Mouse (Mus musculus) v-Abl transformed pro-B cells (cell line): Measurements from ENCODE around the gene Renbp.

Experiments used
- in situ Hi-C, 2 experiments: fragments of 400-800 bp; cut with MboI; formaldehyde crosslinking; loops; one replicate each; pipeline ENCODE4 v1.15.1; 2025; ENCODE audit not compliant: unreplicated experiment in 2 of 2

Gene Renbp

DNA sequence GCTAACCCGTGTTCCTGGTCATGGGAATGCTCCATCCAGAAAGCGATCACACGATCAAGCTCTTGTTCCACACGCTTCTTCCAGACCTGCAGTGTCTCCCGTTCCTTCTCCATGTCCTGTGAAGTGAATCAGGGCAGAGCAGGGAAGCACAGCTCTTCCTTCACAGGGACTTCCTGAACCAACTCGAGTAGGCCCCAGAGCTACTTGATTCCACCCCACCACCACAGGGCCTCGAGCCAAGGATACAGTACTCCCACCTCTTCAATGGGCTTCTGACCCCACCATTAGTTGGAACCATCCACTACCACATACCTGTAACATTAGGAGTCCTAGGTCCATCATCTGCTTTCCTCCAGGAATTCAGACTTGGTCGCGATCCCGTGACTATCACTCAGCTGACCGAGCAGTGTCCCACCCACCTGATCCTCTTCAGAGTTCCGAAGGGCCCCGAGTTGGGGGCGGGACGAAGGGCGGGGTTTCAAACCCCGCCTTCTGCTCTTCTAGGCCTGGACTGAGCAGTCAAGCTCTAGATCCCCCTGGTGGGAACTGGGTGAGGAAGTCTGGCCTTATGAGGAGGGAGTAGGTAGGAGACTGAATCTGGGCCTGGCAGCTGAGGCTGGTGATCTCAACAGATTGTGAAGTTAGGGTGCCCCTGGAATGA lies at the start of gene Renbp:
Gene Renbp (minus strand): TSS at position 449 of the 661 bp plus-strand sequence.
- in situ Hi-C loops = loop anchor here in 1 of 2 experiments (10.0 kb wide), 1 partner anchor 126 kb away; no protein-coding TSS in a partner anchor

DNA sequence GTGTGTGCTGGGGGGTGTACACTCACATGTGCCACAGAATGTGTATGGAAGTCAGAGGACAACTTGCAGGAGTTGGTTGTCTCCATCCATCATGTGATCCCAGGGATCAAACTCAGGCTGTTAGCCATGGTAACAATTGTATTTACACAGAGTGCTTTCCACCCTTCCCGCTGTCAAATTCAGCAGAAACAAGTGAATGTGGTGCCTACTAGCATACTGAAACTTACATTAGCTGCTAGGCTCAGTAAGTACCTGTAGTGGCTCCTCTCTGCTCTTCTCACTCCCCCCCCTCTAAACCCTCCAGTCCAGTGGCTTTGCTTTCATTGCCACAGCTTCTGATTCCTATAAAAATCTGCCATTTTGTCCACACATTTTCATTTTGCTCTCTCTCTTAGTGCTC lies 47.1 kb upstream of the Renbp start:
- in situ Hi-C loops = no loop called here

DNA sequence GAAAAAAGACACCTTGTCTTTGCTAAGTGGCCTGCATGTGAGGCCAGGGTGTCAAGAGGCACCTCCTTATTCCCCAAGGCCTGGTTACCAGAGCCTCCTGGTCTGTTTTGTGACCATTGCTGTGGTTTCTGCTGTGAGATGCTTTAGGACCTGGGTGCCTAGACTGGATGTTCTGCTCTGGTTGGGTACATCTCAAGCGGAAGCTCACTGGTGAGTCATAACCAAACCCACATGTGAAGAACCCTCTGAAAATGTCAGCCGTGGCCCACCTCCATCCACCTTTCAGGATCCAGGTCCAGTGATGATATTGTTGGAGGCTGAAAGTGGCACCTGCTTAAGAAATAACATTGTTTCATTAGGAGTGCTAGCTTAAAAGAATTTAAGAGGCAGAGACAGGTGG lies 45.6 kb upstream of the Renbp start:
- in situ Hi-C loops = no loop called here

DNA sequence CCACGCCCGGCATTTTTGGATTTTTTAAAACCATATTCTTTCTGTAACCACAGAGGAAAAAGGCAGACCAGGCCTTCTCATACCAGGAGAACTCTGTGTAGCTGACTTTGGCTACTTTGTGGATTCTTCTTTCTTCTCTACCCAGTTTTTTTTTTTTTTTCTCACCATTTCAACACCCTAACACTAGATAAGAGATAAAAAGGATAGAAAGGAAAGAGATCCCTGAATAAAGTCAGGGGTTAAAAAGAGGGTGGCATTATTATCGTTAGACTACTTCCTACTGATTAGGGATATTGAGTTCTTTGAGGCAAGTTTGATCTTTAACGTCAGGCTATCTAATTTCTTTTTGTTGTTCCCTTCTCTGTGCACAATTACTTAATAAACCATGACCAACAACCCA lies 42.1 kb upstream of the Renbp start:
- in situ Hi-C loops = loop anchor here in 1 of 2 experiments (25.0 kb wide), 1 partner anchor 290 kb away; the partner anchor contains the start of genes Emd and Rpl10

DNA sequence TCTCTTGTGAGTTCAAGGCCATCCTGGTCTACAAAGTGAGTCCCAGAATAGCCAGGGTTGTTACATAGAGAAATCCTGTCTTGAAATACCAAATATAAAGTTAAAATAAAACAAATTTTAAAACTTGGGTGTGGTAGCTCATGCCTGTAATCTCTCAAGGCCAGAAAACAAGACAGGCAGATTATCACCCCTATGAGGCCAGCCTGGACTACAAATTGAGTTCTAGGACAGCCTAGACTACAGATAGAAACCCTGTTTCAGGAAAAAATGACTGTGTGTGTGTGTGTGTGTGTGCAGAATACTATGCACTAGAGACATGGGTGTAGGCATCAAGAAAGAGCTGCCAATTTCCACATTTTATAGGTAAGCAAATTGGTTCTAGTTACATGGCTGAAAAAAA lies 40.1 kb upstream of the Renbp start:
- in situ Hi-C loops = loop anchor here in 1 of 2 experiments (25.0 kb wide), 1 partner anchor 292 kb away; the partner anchor contains the start of genes Emd and Rpl10

DNA sequence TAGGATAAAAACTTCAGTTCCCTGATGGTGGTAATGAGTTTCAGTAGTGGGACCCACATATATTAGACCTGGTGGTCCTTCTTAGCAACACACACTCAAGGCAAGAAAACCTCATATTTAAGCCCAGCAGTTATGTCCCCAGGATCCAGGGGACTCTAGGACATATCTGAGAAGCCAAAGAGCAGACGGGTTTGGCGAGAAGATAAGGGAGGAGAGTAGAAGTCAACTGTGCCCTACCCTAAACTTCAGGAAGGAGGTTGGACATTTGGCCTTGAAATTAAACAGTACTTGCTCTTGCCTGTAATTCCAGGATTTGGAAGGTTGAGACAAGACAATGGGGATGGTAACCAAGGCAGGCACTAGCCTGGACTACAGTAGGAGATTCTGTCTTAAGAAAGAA lies 39.1 kb upstream of the Renbp start:
- in situ Hi-C loops = loop anchor here (10.0 to 25.0 kb wide), 5 partner anchors 55 to 425 kb away; partner anchors contain the start of genes Emd (in 1 of the 2), Fam3a (in 1 of the 2), Flna (in 1 of the 2) and Ikbkg (in 1 of the 2)

DNA sequence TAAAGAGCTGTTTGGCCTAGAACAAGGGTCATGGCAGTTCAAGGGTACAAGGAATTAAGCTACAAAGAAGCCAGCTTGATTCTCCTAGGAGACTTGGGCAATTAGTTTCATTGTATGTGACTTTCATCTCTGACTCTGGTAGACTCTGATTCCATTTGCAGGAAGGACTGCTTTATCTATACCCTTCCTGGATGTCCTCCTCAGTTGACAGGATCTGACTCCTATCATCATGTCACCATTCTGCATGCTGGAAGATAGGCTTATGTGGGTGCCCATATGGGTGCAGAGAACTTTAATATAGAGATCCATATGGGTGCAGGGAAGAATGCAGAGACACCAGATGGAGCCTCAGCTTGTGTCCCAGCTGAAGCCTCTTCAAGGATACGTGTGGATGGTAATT lies 38.5 kb upstream of the Renbp start:
- in situ Hi-C loops = loop anchor here (10.0 to 25.0 kb wide), 5 partner anchors 56 to 426 kb away; partner anchors contain the start of genes Emd (in 1 of the 2), Fam3a (in 1 of the 2), Flna (in 1 of the 2) and Ikbkg (in 1 of the 2)

DNA sequence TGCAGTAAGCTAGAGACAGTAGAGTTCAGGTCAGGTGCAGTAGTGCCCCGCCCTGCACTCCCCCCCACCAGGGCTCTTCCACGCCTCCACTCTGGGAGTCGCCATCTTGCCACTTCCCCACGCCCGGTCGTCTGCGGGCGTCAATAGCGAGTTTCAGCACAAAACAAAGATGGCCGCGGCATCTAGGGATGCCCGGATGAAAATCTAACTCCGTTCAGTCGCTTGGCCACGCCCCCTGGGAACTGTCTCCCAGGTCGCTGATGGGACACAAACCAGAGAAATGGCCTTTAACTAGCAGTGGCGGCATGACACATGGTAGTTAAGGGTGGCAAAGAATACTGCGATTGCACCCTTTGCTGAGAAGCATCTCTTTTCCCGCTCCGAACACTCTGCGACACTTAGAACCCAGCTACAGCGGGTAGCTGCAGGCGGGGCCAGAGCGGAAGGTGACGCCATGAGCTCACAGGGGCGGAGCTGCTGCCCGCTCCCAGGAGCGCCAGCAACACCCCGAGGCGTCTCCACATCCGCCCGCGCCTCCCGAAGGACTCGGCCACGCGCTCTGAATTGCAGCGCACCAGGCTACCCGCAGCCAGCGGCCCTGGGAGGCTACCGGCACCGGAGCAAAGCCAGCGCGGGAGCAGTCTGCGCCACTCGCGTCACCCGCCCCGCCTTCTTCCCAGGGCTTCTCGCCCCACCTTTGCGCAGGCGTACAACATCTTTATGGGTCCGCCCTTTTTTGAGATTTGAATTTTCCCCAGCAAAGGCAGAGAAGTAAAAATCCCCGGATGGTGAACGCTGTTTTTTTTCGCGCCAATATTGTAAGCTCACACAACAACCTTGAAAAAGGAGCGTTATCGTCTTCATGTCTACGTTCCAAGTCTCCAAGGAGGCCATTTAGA lies 36.8 kb upstream of the Renbp start:
- in situ Hi-C loops = loop anchor here (10.0 to 25.0 kb wide), 5 partner anchors 57 to 427 kb away; partner anchors contain the start of genes Emd (in 1 of the 2), Fam3a (in 1 of the 2), Flna (in 1 of the 2) and Ikbkg (in 1 of the 2)

DNA sequence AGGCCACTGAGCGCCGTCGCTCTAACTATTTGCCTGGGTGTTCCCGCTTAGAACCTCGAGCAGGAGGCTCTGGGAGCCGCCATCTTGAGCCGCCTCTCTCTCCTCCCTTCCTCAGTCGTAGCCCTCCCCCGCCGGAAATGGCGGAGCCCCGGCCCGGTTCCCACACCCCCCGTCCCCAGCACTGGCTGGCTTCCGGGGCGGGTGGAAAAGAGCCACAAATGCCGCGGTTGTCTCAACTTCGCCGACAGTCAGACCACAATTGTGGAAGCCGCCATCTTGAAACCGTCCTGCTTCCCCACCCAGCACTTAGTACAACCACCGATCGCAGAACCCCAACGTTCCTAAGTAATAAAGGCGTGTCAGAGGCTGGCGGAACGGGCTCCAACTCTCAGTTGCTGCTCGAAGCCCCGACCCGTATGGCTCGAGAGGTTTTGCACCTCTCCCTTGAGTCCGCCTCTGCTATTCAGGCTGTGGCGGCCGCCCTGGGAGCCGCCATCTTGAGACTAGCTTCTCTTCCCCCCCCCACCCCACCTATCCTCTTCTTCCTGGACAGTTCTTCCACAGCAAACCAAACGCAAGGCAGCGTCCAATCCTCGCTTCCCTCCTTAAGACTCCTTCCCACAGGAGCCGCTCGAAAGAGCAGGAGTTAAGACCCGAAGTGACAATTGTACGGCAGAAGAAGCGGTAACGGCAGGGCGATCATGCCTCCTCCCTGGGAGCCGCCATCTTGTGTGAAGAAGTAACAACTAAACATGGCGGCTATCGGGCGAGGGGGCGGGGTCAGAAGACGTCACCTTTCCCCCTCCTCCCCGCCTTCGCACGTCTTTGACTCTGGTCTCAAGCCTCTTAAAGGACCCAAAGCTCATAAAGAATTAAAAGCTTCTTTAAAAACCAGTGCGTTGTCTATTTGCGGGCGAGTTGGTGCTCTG lies 35.9 kb upstream of the Renbp start, which contains the start of gene Hcfc1:
Gene Hcfc1 (minus strand): TSS at position 110 of the 929 bp plus-strand sequence.
- in situ Hi-C loops = loop anchor here (10.0 to 25.0 kb wide), 5 partner anchors 58 to 428 kb away; partner anchors contain the start of genes Emd (in 1 of the 2), Fam3a (in 1 of the 2), Flna (in 1 of the 2) and Ikbkg (in 1 of the 2)

DNA sequence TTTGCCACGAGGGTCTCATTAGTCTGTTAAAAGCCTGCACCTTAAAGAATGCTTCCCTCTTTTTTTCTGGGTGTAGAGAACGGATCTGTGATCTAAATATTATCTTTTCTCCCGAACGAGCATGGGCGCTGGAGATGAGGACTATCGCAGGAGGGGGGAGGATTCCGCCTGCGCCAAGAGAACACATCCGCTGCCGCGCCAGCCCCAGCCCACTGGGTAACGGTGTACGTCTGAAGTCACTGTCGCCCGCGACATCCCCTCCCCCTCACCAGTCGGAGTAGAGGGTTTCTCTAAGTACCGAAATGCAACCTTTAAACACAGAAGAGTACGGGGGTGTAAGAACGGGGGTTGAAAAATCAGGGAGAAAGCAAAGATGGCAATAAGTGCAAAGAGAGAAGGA lies 34.7 kb upstream of the Renbp start:
- in situ Hi-C loops = loop anchor here (10.0 to 25.0 kb wide), 5 partner anchors 59 to 429 kb away; partner anchors contain the start of genes Emd (in 1 of the 2), Fam3a (in 1 of the 2), Flna (in 1 of the 2) and Ikbkg (in 1 of the 2)

DNA sequence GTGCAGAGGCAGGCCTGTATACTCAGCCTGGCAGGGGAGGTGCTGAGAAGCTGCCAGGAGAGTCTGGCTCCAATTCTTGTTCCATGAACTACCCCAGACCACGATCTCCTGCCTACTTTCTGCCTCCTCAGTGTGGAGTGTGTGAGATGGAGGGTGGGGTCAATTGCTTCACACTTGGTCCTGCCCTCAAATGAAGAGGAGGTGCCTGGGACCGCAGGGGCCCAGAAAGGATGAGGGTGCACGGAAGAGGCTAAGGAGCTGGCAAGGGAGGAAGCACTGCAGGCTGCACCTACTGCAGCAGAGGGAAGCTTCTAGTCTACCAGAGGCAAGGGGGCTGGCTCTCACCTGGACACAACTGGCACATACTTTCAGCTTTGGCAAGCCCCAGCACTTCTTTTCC lies 33.7 kb upstream of the Renbp start:
- in situ Hi-C loops = loop anchor here (10.0 to 25.0 kb wide), 5 partner anchors 60 to 430 kb away; partner anchors contain the start of genes Emd (in 1 of the 2), Fam3a (in 1 of the 2), Flna (in 1 of the 2) and Ikbkg (in 1 of the 2)

DNA sequence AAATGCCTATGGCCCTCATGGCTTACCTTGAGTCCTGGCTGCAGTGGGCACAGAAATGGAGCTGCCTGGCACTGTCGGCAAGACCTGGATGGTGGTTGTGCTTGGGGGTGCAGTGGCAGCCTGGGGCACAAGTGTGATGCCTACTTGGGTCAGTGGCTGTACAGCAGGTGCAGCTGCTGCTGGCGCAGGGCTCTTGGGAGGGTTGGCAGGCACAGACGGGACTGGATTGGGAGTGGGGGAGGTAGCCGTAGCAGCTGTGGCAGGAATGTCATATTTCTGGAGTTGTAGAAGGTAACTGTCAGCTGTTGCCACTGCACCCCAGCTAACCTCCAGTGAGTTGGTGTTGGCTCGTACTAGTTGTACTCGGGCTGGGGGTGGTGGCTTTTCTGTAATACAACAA lies 24.3 kb upstream of the Renbp start:
- in situ Hi-C loops = loop anchor here (5.0 to 25.0 kb wide), 4 partner anchors 163 to 460 kb away; partner anchors contain the start of genes Emd (in 1 of the 2) and Rpl10 (in 1 of the 2)

DNA sequence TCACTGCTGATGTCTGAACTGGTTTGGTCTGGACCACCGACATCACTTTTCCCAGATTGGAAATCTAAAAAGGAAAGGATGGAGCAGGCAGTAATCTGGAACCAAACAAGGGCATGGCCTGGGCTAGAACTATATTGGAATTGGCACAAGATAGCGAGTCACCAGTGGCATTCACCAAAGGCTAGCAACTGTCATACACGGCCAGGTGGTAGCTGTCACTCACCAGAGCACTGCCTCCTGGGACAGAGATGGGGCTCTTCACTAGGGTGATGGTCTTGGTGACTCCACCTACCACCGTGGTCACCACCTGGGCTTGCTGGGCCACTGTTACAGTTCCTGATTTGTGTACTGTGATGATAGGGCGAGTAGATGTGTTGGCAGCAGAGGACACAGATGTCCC lies 22.0 kb upstream of the Renbp start:
- in situ Hi-C loops = loop anchor here (5.0 to 25.0 kb wide), 4 partner anchors 160 to 462 kb away; partner anchors contain the start of genes Emd (in 1 of the 2) and Rpl10 (in 1 of the 2)

DNA sequence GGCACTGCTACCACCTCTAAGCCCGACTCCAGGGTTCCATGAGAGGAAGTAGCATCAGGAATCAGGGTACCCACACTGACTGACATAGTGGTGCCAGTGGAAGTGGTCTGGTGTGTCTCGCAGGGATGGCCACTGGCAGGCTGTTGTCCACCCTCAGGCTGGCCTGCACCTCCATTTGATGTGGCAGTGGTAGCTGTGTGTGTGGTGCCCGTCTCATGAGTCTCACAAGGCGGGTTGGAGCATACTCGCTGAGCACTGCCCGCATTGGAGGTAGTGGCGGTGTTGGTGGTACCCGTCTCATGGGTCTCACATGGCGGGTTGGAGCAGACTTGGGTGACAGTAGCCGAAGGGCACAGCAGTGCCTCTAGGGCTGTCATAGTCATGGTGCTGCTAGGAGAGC lies 18.7 kb upstream of the Renbp start:
- in situ Hi-C loops = loop anchor here (5.0 to 10.0 kb wide), 2 partner anchors 52 to 55 kb away; partner anchors contain the start of genes L1cam (in 2 of the 2) and Avpr2 (in 1 of the 2)

DNA sequence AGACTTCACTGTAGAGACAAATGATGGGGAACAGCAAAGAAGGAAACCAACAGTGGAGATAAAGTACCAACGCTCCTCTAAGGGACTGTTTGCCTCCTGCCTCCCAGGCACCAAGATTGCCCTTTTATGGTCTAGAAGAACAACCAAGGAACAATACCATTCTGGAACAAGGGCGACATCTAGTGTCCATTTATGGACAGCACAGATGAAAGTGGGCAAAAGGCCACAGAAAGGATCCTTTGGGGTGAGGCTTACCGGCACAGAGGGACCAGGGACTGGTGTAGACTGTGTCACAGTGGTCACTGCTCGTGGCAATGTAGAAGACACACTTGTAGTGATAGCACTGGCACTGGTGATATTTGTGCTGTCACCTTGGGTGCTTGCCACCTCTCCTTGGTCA lies 18.0 kb upstream of the Renbp start:
- in situ Hi-C loops = loop anchor here (5.0 to 10.0 kb wide), 2 partner anchors 51 to 54 kb away; partner anchors contain the start of genes L1cam (in 2 of the 2) and Avpr2 (in 1 of the 2)

DNA sequence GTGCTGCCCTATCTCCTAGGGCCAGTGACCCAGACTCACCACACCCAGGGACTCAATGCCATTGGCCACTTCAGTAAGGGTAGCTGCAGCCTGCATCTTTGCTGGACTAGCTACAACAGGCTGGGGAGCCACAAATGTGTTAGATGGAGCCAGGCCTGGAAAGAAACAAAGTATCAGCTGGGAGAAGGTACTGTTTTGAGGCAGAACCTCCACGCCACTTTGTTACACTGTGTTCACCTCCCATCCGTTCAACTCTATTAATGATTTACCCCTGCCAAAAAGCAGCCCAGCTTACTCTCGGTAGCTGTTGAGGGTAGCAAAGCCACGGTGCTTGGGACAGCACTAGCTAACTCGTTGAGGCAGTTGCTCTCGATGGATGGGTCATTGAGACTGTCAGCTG lies 16.2 kb upstream of the Renbp start:
- in situ Hi-C loops = loop anchor here (5.0 to 10.0 kb wide), 2 partner anchors 50 to 52 kb away; partner anchors contain the start of genes L1cam (in 2 of the 2) and Avpr2 (in 1 of the 2)

DNA sequence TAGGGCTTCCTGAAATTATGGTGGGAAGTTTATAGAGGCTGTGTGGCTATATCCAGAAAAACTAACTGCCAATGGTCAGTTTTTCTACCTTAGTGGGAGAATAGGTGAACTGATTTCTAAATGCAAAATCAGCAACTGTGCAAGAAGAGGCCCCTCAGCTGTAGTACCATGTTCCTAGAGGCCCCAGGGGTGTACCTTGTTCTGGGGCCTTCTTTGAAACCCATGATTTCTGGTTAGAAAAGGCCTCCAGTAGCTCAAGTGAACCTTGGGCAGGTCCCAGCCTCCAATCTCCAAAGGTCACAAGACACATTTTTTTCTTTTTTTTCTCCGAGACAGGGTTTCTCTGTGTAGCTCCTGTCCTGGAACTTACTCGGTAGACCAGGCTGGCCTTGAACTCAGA lies 11.6 kb upstream of the Renbp start:
- in situ Hi-C loops = loop anchor here in 1 of 2 experiments (10.0 kb wide), 1 partner anchor 47 kb away; the partner anchor contains the start of genes Avpr2 and L1cam

DNA sequence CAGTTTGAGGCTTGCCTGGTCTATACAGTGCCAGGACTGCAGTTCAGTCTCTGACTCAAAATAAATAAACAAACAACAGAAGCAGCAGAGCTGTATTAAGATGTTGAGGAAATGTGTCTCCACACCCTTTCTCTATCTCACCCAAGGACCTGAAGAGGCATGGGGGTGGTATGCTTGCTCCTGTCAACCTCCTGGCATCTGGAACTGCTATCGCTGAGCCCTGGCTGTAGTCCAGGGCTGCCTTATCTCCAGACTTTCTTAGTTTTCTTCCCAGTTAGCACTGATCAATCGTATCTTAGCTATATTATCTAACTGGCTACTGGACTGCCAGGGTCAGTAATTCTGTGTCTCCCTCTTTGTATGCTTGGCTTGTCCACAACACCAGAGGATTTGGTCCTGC lies 11.2 kb upstream of the Renbp start:
- in situ Hi-C loops = loop anchor here in 1 of 2 experiments (10.0 kb wide), 1 partner anchor 47 kb away; the partner anchor contains the start of genes Avpr2 and L1cam
